Mouse (Mus musculus) v-Abl transformed pro-B cells (cell line): ENCODE data around the gene Max.

Source experiments
- in situ Hi-C, 2 experiments: fragments of 400-800 bp; cut with MboI; formaldehyde crosslinking; loops; one replicate each; pipeline ENCODE4 v1.15.1; 2025; ENCODE audit not compliant: unreplicated experiment in 2 of 2

Max gene

DNA sequence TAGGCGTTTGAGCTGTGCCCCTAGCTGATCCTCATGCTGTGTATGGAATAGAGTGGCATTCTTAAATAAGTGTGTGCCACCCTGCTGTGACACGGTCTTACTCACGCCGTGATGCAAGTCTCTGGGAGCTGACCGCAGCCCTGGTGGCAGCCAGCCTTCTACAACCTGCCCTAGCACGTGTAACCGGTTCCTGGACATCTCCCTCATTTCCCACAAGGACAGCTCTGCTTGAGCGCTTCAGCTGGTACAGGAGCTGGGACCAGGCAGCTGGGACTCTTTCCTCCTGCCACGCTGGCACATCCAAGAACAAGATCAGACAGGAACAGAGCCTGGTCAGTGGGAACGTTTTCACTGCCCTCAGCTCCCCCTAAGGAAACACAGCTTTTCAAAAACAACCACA, 34.5 kb downstream of the Max start:
- in situ Hi-C loops = no loop called here

DNA sequence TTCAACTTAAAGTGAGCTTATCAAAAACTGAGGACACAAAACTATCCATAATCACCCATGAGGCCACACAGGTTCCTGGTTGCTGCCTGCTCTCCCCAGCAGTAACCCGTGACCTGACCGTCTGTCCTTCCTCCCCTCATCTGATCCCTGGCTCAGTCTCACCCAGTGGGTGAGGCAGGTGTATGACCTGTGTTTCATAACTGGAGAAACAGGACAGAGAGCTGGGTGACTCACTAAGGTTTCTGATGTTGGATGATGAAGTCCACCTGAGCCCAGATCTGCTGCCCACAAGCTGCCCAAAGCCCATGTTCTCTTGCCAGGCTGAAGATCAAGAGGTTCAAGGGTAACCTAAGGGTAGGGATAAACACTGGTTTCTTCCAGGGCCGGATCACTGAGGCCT, 35.0 kb downstream of the Max start:
- in situ Hi-C loops = no loop called here

DNA sequence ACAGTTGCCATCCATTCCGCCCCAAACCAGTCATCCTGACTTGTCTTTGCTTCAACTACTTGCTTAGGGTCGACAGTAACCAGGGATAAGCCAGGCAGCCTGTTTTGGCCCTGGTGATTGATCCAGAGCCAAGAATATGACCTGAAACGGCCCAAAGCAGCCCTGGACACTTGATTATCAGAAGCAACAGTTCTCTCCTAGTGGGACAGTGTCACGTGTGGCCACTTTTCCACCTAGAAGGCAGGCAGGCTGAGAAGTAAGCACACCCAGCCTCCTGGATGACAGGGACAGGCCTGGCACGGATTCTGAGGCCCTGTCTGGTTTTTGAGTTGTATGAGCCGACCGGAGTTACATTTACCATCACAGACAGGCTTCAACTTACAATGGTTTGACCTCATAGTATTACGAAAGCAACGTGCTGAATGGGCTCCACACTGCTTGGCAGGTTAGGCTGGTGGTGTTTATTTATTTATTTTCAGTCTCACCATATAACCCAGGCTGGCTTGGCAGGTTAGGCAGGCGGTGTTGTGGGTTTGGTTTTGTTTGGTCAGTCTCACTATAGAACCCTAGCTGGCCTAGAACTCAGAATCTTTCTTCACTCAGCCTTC, 35.6 kb downstream of the Max start:
- in situ Hi-C loops = no loop called here

DNA sequence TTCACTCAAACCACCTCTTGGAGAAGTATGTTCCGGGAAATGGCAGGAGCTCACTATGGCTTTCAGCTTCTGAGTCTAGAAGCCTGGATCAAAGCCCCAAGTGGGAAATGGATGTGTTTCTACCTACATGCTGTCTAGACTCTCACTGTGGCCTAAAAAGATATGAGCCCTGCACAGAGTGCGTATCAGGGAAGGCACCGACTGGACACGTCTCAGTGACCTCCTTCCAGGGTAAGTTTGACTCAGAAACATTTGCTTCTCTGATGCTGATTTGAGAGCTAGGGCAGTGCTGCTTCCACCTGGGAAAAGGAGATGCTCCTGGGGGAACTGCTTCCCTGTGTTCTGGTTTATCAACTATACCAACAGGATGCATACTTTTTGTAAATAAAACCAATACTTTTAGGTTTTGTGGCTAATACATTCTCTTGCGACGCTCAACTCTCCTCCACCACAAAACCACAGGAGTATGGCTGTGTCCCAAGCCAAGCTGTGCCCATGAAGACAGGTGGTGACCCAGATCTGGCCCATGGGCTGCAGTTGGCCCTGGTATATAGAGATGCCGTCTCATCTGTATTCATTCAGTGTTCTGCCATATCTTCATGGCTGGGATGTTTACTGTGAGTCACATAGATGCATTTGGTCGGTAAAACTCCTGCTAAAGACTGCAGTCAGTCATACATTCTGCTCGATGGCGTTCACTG, 36.9 kb downstream of the Max start:
- in situ Hi-C loops = no loop called here

DNA sequence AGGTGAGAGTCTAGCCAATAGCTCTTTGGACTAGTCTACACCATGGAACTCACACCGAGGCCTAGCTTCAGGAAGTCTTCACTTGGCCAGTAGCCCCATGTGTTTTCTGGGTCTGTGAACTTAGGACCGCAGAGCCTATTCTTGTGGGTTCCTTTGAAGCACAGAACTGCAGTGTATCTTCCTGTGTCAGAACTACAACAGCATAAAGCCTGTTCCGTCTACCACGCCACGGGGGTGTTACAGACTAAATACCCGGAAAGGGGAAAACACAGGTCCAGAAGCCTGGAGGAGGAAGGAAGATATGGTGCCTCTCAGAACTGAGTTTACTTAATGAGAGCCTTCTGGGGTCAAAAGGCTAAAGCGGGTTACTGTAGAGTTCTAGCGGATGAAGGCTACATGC, 38.9 kb downstream of the Max start:
- in situ Hi-C loops = no loop called here

DNA sequence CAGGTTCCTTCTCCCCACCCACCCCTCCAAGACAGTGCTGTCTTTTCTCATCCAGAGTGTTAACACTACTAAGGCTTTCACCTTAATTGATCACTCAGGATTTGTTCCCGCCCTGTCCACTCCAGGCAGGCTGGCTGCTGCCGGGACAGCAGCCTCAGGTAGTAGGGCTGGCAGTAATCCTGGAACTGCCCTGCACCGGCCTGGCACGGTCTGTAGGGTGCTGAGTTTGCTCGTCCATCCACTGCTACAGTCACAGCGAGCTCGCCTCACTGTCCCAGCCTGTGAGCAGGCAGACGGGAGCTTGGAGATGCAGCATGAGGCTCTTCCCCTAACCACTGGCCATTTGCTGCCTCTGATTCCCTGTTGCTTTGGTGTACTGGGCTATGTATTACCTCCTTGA, 41.0 kb downstream of the Max start:
- in situ Hi-C loops = no loop called here

DNA sequence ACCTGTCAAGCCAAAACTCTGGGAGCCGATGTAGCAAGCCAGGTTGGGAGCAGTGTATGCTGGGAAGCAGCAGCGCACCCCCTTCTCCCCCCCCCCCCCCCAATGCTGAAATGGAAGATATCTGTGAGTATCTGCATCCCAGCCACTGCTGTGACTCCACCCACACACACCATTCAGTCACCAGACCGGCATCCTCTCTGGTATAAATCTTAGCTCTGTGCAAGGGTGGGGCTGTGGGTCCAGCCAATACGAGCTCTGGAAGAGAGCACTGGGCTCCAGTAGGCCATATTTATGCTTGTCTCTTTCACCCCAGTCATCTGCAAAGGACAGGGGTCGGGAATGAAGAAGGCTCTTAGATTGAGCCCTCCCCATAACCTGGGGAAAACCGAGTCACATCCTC, 41.6 kb downstream of the Max start:
- in situ Hi-C loops = no loop called here

DNA sequence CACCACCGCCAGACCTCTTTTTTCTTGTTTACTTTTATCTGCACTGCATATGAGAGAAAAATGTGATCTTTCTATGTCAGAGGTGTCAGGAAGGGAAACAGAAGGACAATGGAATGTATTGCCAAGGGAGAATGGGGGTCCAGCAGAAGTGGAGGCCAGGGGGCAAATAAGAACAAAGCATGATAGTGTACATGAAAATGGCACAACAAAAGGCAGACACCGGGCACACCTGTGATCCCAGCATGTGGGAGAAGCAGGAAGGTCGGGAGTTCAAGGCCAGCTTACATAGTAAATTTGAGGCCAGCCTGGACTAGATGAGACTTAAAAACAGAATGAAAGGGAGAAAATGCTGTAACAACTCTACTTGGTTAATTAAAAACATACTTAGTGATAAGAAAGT, 43.1 kb downstream of the Max start:
- in situ Hi-C loops = no loop called here

DNA sequence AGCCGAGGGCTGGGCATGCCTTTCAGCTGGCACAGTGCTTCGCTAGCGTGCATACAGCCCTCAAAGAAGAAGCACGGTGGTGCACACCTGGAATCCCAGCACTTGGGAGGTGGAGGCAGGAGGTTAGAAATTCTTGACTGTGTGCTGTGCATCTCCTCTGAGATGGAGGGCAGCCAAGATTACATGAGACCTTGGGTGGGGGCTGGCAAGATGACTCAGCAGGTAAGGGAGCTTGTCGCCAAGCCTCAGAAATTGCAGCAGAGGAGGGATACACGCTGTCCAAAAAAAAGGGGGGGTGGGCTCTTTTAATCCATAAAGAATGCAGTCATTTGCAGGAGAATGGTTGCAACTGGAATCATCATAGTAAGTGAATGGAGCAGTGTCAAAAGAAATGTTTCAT, 43.9 kb downstream of the Max start:
- in situ Hi-C loops = no loop called here

DNA sequence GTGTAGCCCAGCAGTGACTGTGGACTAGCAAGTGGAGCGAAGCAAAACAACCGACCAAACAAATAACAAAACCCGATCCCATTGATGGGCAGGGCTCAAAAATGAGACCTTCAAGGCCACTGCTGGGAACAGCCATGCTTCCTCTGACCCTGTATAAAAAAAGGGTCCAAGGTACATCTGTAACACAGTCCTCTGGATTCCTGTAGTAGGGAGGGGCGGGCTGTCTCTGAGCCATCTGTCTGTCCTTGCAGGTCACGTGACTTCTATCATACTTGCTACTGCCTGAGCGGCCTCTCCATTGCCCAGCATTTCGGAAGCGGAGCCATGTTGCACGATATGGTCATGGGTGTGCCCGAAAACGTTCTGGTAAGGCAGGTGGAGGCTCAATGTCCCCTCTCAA, 45.8 kb downstream of the Max start:
- in situ Hi-C loops = no loop called here

DNA sequence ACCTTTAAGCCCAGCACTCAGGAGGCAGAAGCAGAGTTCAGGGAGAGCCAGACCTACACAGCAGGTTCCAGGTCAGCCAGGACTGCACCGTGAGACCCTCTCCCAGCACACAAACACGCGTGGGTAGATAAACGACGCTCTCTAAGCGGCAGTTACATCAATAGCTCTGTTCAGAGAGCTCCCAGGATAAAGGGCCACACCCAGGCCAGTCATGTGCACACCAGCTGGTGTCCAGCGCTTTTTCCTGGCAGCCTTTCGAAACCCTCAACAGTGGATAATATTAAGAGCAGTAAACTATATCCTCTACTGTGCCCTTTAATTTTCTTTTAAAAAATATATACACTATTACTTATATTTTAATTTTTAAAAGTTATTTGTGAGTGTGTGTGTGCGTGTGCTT, 49.8 kb downstream of the Max start:
- in situ Hi-C loops = no loop called here

DNA sequence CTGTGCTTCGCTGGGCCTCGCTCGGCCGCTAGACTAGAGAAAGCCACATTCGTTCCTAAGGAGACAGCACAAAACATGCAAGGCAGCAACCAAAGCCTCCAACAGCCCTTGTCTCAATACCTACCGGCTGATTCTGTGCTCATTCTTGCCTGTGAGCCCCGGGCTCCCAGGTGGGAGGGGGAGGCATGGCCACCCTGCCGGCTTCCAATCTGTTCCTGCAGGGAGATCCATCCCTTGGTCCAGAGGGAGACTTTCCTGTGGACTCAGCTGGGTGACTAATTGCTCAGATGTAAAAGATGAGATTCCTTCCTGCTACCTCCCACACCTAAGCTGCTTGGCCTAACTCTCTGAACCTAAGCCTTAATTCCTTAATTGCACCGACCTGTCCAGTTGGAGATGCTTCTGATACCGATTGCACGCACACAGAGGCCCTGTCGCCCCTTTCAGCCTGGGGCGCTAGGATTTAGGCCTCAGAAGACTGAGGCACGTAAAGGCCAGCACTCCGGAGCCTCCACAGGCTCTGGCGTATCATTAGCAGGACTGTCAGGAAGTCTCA, 50.8 kb downstream of the Max start:
- in situ Hi-C loops = no loop called here

DNA sequence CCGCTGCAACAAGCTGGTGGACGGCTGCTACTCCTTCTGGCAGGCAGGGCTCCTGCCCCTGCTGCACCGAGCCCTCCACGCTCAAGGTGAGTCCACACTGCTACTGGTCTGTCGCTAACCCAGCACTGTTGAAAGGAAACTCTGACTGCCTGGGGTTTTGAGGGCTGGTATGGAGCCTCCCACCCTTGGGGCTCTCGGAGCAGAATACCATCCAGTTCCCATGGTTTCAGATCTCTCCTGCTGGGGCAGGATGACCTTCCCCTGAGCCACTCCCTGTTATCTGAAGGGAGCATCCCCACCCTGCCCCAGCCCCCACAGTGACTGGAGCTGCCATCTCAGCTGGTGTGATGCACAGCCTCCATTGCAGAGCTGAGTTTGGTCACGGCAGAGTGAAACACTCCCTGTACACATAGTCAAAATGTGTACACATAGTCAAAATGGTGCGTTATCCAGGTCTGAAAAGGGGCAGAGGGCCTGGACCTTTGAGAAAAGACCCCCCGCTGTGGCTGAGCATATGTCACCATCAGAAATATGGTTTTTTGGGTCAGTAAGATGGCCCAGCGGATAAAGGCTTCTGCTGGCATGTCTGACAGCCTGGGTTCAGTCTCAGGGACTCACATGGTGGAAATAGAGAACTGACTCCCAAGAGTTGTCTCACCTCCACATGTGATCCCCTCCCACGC, 51.6 kb downstream of the Max start:
- in situ Hi-C loops = no loop called here

DNA sequence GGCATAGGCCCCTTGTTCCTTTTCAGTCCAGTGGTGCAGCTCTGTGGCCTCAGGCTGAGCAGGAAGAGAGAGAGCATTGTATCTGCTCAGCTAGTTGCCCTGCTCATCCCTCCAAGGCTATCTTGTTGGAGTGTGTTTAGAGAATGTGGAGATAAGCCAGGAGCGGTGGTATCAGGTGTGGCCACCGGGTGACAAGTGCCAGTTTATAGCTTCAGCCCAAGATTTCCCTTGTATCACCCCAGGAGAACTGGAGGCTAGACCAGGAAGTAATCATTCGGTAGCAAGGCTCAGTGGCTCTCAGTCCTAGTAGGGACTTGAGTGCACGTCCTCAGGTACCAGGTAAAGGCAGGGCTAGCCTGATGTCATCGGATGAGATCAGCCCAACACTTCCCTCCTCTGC, 52.8 kb downstream of the Max start:
- in situ Hi-C loops = no loop called here

DNA sequence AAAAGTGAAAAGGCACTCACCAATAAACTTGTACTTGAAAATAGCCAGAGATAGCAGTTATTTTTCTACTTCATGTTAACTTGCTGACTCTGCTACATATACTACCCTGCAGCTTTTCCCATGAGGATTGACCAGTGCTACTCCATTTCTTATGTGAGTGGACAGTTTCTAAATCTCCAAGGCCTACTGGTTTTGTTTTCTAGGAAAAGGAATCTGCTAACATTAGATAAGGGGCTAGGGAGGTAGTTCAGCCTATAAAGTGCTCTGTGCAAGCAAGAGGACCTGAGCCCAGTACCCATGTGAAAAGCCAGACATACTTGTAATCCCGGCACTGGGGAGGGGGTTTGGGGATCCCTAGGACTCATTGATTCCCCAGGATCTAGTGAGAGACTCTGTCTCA, 55.7 kb downstream of the Max start:
- in situ Hi-C loops = no loop called here

DNA sequence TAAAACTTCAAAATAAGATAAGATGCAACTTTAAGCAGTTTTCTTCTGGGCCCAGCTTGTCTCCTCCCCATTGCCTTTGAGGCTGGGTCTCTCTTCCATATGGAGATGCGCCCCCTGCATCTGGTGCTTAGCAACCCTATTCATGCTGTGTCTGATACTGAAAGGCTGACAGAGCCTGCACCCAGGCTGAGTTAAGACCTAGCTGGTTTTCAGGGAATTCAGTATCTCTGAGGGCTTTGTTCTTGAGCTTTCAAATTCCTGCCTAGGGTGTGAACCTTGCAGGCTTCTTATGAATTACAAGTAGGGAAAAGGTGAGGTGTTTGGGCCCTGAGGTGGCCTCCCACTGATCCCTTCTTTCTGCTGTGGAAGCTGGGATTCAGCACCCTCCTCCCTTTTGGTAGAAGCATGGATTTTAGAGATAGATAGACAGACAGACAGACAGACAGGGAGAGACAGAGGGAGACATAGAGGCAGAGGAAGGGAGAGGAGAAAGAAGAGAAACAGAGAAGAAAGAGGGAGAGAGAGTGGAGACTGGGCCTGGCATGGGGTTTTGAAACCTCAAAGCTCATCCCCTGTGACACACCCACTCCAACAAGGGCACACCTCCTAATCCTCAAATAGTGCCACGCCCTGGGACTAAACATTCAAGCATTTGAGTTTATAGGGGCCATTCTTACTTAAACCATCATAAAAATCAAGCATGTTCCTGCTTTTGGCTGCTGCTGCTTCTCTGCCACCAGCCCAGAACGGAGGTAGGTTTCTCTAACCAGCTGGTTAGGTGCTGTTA, 60.3 kb downstream of the Max start:
- in situ Hi-C loops = no loop called here

DNA sequence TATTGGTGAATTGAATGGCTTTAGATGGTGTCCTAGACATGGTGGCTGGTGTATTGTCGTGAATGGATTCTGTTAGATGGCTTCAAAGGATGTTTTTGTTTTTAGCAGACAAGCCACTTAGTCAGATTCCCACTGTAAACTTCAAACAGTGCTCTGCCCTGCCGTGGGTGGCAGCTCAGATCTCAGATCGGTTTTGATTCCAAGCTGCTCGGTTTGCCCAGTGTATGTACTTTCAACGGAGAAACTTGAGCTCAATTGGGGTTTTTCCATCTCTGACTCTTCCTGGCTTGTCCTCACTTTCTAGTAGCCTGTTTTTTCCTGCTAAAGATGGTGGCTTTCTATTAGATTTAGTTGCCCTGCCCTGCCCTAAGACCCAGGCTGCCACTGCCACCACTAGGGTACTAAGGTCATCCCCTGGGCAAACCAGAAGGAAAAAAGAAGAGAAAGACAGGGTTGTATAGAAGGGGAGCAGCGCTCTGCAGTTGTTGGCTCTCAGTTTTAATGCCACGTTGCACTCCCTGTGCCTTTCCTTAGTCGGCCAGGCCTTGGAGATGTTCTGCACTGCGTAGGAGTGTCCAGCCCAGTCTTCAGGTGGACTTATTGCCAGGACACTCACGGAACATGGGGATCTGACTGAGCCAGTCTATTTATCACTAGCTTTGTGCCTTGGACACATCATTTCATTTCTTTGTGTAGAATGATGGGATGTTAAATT, 62.6 kb downstream of the Max start:
- in situ Hi-C loops = no loop called here

DNA sequence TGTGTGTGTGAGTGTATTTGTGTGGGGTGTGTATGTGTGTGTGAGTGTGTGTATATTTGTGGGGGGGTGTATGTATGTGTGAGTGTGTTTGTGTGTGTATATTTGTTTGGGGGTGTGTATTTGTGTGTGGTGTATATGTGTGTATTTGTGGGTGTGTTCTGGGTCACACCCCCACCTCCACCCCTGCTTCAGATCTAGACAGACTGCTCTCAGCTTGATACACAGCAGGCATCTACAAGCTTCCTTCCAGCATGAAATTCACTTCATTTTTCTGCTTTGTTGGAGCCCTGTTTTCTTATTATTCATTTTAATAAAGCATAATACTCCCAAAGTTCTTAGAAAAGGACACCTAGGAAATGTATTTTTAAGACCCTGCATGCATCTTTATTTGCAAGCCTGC, 63.9 kb downstream of the Max start:
- in situ Hi-C loops = no loop called here

DNA sequence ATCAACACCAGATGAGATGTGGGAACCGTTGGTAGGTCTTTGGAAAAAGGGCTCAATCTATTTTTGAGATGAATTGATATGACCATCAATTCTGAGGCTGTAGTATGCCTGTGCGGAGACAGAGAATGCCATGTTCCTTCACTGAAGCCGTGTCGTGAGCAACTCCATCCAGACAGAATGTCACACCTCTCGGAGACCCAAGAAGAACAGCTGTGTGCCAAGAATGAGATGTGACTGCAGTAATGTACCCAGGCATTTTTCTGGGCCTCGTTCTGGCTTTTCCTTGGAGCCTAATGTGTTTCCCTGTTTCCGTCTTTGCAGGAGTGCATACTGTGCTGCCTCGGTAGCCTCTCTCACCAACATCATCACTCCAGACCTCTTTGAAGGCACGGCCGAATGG, 65.0 kb downstream of the Max start:
- in situ Hi-C loops = no loop called here

DNA sequence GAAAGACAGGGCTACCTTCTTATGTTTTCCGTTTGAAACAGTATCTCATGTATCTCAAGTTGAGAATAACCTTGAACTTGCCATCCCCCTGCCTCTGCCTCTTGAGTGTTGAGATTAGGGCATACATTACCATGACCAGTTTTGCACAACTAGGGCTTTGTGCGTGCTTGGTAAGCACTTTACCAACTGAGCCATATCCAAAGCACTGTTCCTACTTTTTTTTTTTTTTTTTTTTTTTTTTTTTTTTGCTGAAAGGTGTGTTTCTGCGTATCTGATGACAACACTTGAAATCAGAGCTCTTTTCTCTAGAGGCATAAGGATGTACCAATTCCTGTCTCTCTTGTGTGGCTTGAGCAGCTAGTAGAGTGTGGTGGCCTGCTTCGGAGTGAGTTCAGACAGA, 65.4 kb downstream of the Max start:
- in situ Hi-C loops = no loop called here

DNA sequence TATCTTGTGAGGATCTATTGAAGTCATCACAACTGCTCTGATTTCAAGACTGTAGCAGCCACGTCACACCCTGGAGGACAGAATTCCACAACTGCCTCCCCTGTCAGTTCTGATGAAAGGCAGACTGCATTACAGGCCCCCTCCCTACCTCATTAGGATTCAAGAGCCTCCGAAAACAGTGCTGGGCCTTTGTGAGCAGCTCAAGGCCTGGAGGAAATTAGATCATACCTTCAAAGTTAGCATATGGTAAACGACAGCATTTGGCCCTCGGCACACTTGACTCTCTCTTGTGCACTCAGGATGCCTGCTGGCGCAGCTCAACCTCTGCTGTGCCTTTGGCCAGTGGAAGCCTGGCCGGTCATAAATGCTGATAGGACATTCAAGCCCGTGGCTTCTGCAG, 66.2 kb downstream of the Max start:
- in situ Hi-C loops = no loop called here
